Mouse (Mus musculus) right cerebral cortex, postnatal 25 days (tissue): Measurements from ENCODE around the gene Tomm40.

Source experiments
- DNase-seq: peaks from one replicate; pipeline ENCODE4 v3.0.0; 2022

Gene Tomm40

GRCm38 (mm10) chr7:19744590-19745385 is 29.6 kb upstream of the Tomm40 start:
- no peak for DNase-seq

DNA sequence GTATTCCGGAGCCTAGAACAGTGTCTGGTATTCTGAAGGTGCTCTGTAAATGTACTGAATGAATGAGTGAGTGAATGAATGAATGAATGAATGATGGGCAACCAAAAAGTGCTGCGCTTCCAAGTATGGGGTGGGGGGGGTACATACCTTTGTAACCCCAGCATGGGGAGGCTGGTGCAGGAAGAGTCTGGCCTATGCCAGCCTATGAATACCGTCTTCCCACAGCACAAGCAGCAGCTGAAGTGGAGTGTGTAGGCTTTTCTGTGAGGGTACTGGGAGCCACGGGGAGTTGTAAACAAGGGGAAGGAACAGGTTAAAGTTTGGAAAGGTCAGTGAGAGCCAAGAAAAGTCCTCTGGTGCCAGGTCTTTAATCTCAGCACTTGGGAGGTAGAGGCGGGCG is 28.6 kb upstream of the Tomm40 start:
- DNase-seq = no peak

DNA sequence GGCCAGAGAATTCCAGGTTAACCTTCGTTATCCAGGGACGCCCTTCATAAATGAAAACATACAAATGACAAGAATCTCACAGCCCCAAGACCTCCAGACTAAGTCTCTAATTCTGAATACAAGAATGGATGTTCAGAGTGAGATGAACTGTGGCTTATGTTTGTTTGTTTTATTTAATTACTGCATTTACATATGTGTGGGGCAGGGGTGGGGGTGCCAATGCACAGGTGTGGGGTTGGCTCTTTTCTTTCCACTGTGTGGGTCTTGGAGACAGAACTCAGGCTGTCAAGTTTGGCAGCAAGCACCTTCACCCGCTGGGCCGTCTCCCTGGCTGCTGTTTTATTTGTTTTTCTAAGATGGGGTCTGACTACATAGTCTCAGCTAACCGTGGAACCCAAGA is 27.2 kb upstream of the Tomm40 start:
- DNase-seq = no peak

DNA sequence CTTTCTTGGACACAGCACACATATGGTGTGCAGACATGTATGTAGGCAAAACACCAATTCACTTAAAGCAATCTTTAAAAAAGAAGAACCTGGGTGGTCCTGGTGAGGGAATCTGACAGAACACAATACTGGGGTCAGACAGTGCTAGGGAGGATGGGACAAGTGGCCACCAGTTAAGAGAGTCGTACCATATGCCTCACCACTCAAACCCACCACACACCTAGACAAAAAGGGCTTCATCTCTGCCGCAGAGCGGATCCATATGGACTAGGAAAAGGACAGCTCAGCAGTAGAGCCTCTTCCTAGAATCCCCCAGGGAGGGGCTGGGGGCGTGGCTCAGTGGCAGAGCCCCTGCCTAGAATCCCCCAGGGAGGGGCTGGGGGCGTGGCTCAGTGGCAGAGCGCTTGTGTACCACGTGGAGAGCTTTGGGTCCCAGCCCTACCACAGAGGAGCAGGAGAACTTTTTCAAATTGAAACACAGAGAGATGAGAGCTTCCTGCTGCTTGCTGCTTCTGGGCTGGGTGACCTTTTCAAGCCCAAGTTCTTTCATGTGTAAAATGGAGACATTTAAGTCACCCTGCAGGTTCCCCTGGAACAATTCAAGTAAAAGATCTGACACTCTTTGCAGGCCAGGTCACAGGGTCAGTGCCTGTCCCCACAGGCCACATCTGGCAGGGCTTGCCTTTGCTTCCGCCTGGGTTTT is 26.2 kb upstream of the Tomm40 start:
- DNase-seq = no peak

- no peak for DNase-seq
Observed at GRCm38 (mm10) chr7:19740269-19740668, 25.0 kb upstream of the Tomm40 start.

DNA sequence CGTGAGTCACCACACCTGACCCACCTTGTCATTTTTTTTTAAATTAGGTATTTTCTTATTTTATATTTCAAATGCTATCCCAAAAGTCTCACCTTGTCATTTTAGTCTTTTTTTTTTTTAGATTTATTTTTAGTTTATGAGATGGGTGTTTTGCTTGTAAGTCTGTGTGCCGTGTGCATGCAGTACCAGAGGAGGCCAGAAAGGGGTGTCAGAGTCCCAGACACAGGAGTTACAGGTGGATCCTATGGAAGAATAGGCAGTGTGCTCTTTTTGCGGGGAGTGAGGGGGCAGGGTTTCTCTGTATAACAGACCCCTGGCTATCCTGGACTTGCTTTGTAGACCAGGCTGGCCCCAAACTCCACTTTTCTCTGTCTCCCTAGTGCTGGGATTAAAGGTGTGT is 23.5 kb upstream of the Tomm40 start:
- no peak for DNase-seq

DNA sequence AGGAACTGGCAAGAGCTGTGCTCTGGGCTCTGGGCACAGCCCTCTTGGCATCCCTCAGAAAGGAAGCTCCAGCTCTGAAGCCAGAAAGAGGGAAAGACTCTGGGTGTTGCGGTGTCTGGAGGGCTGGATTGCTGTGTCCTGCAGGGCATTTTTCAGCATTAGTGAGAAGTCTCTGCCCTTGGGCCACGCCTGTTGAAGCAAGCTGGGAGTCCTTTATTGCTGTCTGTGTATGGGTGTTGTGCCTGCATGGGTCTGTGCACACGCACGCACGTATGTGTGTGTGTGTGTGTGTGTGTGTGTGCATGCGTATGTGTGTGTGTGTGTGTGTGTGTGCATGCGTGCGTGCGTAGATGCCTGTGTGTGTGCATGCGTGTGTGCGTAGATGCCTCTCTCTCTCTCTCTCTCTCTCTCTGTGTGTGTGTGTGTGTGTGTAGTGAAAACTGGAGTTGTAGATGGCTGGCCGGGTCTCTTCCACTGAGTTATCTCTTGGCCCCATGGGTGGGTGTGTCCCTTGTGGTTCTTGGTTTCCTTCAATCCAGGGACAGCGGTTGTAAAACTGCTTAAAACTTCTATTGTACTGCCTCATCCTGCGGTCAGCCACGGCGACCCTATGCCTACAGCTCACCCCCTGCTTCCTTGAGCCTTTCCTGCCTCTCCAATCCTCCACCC is 21.3 kb upstream of the Tomm40 start:
- no peak for DNase-seq

- no peak for DNase-seq
Observed at GRCm38 (mm10) chr7:19734178-19734666, 19.0 kb upstream of the Tomm40 start.

- DNase-seq = no peak
Observed at GRCm38 (mm10) chr7:19726541-19726940, 11.3 kb upstream of the Tomm40 start.

DNA sequence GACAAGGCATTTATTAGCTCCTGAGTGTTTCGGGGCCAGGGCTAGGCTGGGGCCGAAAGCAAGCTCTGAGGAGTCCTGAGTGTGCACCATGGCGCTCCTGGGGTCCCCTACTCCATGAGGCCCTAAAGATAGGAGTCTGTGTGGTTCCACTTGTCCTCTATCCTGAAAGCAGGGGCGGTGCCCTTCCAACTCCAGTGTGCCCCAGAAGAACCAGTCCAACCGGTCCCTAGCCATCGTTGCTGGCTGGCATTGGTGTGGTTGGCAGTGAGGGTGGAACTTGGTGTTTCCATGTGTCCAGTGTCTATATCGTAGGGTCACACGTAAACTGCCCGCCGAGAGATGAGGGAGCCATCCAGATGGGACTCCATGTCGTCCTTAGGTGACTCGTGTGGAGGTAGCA is 8.9 kb upstream of the Tomm40 start:
- no peak for DNase-seq

DNA sequence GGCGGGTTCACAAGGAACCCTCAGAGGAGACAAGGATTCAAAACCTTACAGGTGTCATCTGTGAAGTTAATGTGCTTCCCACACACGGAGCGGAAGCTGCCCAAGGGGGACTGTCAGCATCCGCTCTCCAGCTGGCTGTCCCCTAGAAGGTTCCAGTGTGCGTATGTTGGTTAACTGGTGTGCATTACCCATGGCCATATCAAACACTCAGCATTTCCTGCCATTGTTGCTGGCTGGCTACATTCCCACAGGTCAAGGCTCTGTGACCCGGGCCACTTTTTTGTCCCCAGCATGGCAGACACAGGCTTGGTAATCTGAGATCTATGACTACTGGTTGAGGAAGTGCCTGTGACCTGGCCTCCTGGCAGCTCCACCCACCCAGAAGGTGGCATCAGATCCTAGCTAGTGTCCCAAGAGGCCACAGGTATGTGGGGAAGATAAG is 7.5 kb upstream of the Tomm40 start:
- no peak for DNase-seq

GRCm38 (mm10) chr7:19719200-19719599 is 4.0 kb upstream of the Tomm40 start:
- DNase-seq = no peak

DNA sequence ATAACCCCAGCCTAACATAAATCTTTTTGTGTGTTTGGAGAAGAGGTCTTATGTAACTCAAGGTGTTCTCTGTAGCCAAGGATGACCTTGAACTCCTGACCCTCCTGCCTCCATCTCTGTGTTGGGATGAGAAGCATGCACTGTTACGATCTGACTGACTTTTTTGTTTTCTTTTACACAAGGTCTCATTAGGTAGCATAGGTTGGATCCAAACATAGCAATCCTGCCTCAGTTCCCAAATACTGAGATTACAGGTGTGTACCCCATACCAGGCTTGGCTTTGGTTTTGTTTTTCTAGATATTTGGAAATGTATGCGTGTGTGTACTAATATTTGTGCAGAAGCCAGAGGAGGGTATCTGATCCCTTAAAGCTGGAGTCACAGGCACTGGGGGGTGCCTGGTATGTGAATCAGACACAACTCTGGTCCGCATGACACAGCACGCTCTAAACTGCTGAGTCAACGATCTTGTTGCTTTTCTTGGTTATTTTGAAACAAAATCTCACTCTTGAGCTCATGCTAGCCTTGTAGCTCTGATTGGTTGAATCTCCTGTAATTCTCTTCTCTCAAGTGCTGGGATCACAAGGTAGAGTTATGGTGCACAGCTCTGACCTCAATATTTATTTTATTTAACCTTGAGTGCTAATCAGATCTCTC is 3.2 kb upstream of the Tomm40 start:
- DNase-seq = no peak

GRCm38 (mm10) chr7:19717346-19717745 is 2.1 kb upstream of the Tomm40 start:
- DNase-seq = no peak

GRCm38 (mm10) chr7:19716822-19717221 is 1.6 kb upstream of the Tomm40 start:
- DNase-seq = no peak

GRCm38 (mm10) chr7:19716055-19716682 is 931 bp upstream of the Tomm40 start:
- DNase-seq = no peak

- DNase-seq = no peak
Observed at GRCm38 (mm10) chr7:19714836-19715235, 402 bp downstream of the Tomm40 start.

DNA sequence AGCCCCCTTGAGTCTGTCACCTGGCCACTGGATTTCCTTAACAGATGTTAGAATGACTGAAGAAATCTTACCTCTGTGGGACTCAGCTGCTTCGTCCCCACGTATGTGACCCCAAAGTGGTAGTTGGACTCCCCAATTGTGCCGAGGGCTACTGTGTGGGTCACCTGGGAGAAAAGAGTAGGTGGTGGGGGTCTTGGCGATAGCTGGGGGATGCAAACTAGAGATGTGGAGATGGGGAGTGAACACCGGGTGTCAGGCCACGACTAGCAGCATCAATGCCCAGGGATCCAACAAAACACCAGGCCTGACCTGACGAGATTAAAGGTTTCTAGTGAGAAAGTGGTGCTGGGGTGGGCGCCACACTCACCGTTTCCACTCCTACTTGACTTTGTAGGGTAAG is 1.6 kb downstream of the Tomm40 start:
- DNase-seq = no peak

GRCm38 (mm10) chr7:19713196-19713595 is 2.0 kb downstream of the Tomm40 start:
- DNase-seq = no peak

- DNase-seq = no peak
Observed at GRCm38 (mm10) chr7:19712414-19712813, 2.8 kb downstream of the Tomm40 start.

DNA sequence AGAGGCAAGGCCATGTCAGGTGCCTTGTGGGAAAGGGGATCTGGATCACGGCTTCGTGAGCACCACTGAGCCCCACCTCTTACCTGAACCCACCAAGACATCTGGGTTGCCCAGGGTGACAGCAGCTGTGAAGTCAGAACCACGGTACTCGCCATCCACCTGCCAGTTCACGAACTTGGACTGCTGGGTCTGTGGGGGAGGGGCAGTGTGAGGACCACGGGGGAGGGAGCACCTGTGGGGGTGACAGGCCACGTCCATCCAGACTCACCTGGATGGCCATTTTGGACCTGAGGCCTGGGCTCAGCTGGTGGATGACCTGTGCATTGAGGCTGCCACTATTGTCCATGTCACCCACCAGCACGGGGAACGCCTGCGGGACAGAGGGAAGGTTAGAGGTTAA is 4.6 kb downstream of the Tomm40 start:
- DNase-seq = no peak

GRCm38 (mm10) chr7:19705271-19705670 is 10.0 kb downstream of the Tomm40 start:
- no peak for DNase-seq

DNA sequence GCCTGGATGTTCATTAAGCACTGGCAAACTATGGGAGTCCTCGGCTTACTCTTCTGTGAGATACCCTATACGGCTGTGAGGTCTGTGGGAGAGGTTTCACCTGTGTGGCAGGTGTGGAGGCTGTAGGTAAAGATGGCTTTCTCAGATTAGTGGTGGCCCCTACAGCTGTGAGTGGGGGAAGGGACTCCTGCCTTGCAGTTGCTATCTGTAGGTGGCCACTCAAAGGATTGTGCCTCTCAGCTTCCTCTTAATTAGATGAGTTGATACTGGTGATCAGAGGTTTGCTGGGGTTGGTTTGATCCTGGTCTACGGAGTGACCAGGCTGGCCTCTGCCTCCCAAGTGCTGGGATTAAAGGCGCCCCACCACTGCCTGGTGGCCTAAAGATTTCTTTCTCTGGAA is 10.8 kb downstream of the Tomm40 start:
- no peak for DNase-seq
